Mouse (Mus musculus) embryonic facial prominence, embryonic 11.5 days (tissue): ENCODE measurements around the gene Ctla2b. TPM values are rescaled to one million over a fixed set of nuclear protein-coding genes. Genes with fewer than 3 reads are reported as not detected.

Source experiments
- ATAC-seq: fragments of 200-750 bp; cut with Nextera tagmentation; replicated peaks from 2 replicates; pipeline ENCODE4 v1.8.0; 2017; ENCODE audit warnings: low read depth; ENCODE audit not compliant: insufficient number of reproducible peaks, low FRiP score, low TSS enrichment
- DNase-seq: peaks from one replicate; pipeline ENCODE4 v3.0.0-alpha.2; 2015; ENCODE audit warnings: low spot score
- H3K27ac ChIP-seq: fragments of 300-500 bp; sonication (generic); replicated peaks from 2 replicates; pipeline ENCODE4 v1.5.1; 2014; ENCODE audit warnings: mild to moderate bottlenecking, low read depth, low read length, control low read depth
- H3K27me3 ChIP-seq: fragments of 300-500 bp; sonication (generic); 2 replicates; pipeline ENCODE4 v1.6.1; 2014; ENCODE audit warnings: mild to moderate bottlenecking, low read length, moderate library complexity, mixed read lengths; ENCODE audit not compliant: control insufficient read depth, insufficient read depth
- H3K36me3 ChIP-seq: fragments of 300-500 bp; sonication (generic); replicated peaks from 2 replicates; pipeline ENCODE4 v1.6.1; 2014; ENCODE audit warnings: low read depth, mild to moderate bottlenecking, low read length, moderate library complexity, mixed read lengths; ENCODE audit not compliant: control insufficient read depth, insufficient read depth
- H3K4me1 ChIP-seq: fragments of 300-500 bp; sonication (generic); 2 replicates; pipeline ENCODE4 v1.6.1; 2014; ENCODE audit warnings: low read length, mixed read lengths; ENCODE audit not compliant: control insufficient read depth, insufficient read depth
- H3K4me2 ChIP-seq: fragments of 300-500 bp; sonication (generic); 2 replicates; pipeline ENCODE4 v1.6.1; 2014; ENCODE audit warnings: low read depth, mild to moderate bottlenecking, control low read depth, low read length, moderate library complexity
- H3K4me3 ChIP-seq: fragments of 300-500 bp; sonication (generic); 2 replicates; pipeline ENCODE4 v1.5.1; 2014; ENCODE audit warnings: low read depth, low read length, control low read depth
- H3K9ac ChIP-seq: fragments of 300-500 bp; sonication (generic); replicated peaks from 2 replicates; pipeline ENCODE4 v1.6.1; 2014; ENCODE audit warnings: mild to moderate bottlenecking, control low read depth, low read length
- H3K9me3 ChIP-seq: fragments of 300-500 bp; sonication (generic); replicated peaks from 2 replicates; pipeline ENCODE4 v1.6.1; 2016; ENCODE audit warnings: mild to moderate bottlenecking, low read length, inconsistent platforms, mixed read lengths; ENCODE audit not compliant: control insufficient read depth
- WGBS: fragments of 180-500 bp; shearing (Covaris S2); extraction: QIAGEN DNeasy Blood & Tissue Kit; methylation state at CpG from one replicate; pipeline ENCODE4 v1.1.7; 2014; 5-methylcytosine and 5-hydroxymethylcytosine counted together
- polyA plus RNA-seq: library from polyadenylated mRNA; unstranded; fragments of >200 nt; fragmentation: Nextera tagmentation; extraction: Ambion mirVana; gene quantifications from 2 replicates; pipeline ENCODE4 v1.2.1, GENCODE M21; 2014

Gene Ctla2b
- polyA plus RNA-seq, 1 experiment from 2014 or later: 2.1 TPM

DNA sequence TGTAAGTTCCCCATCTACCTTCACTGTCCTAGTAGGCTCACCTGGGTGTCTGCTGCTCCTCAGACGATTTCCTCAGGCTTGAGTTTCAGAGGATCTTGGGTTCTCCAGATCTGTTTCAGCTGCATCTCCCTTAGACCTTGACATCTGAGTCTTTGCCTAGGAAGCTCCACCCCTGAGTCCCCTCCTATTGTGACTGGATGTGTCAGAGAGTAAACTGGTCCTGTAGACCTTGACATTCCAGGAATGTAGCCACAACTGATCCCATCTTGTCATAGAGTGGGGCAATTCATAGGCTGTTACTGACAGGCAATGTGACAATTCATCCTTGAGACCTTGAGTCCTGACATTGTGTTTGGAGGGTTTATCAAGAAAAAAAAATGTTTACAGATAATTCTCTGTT lies 33.0 kb downstream of the Ctla2b start, which contains the start of gene 4930486L24Rik:
Gene 4930486L24Rik, minus strand, starts transcription at position 195 of the 400 bp plus-strand sequence.
- ATAC-seq: no peak
- Histone ChIP-seq H3K36me3 (no peaks in the 10 kb centered on the region), H3K4me2 (no peak within 1 kb of the TSS), H3K9ac (no peak within 1 kb of the TSS), H3K9me3 (no peaks in the 10 kb centered on the region), H3K4me3 (no peak within 1 kb of the TSS), H3K27me3 (no peaks in the 10 kb centered on the region), H3K4me1 (no peaks in the 10 kb centered on the region), H3K27ac (no peak within 1 kb of the TSS)
- WGBS: 74% methylated on average over 1 of the region's 1 CpGs
- DNase-seq: no peak

DNA sequence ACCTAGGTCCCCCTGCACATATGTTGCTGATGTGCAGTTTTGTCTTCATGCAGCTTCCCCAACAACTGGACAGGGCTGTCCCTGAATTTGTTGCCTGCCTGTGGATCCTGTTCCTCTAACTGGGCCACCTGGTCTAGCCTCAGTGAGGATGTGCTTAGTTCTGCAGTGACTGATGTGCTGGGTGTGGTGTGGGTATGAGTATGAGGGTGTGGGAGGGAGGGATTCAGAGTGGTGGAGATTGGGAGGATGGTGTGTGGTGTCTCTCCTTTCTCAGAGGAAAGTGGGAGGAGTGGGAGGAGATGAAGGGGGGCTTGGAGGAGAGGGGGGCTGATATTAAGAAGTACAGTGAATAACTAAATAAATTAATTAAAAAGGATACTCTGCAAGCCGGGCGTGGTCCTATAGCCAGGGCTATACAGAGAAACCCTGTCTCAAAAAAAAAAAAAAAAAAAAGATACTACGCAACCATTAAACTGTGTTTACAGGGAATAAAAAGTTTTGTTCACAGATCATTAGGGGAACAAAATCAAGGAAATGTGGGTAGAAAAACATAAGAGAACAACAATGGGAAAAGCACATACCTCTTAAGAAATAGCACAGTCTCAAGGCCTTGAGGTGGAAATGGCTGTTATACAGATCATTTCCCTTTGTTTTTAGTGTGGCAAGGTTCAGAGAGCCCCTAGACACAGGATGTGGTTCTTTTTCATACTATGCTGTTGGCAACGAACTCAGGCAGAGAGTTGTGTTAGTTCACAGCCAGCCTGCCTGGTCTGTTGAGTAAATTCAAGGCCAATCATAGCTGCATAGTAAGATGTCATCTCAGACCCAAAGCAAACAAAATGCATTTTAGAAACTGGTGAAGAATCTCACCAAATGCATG lies 48.8 kb downstream of the Ctla2b start:
- Histone ChIP-seq H3K9me3 (no peaks in the 10 kb centered on the region), H3K27me3 (no peaks in the 10 kb centered on the region), H3K27ac (no peak overlapping the region), H3K4me2 (no peak overlapping the region), H3K9ac (no peak overlapping the region), H3K4me3 (no peak overlapping the region), H3K4me1 (no peaks in the 10 kb centered on the region), H3K36me3 (no peaks in the 10 kb centered on the region)
- 83% methylated on average over 4 of the region's 4 CpGs for WGBS
- DNase-seq (no peak), ATAC-seq (no peak)

Other genes with a start within 250 kb of the Ctla2b start
- gene BC051665, start 111.1 kb downstream of the Ctla2b start, polyA plus RNA-seq: not detected in 2 replicates
- gene Ctsll3, start 94.6 kb downstream of the Ctla2b start, polyA plus RNA-seq: not detected in 2 replicates
- gene 4930486L24Rik, start 33.0 kb downstream of the Ctla2b start, polyA plus RNA-seq: not detected in 2 replicates
- gene Gm49392, start 553 bp downstream of the Ctla2b start, polyA plus RNA-seq: 0.17 and 0.26 TPM in 2 replicates
- gene Tpbpb, start 7.4 kb upstream of the Ctla2b start, polyA plus RNA-seq: not detected in 2 replicates
- gene Gm49393, start 38.1 kb upstream of the Ctla2b start, polyA plus RNA-seq: not detected in 2 replicates
- 1.2 and 2.1 TPM in 2 replicates for gene Gm49391, start 39.1 kb upstream of the Ctla2b start, polyA plus RNA-seq
- gene Ctla2a, start 39.2 kb upstream of the Ctla2b start, polyA plus RNA-seq: 14.1 and 15.5 TPM in 2 replicates
- gene Tpbpa, start 44.5 kb upstream of the Ctla2b start, polyA plus RNA-seq: not detected in 2 replicates
- not detected in 2 replicates for gene Ctsj, start 108.5 kb upstream of the Ctla2b start, polyA plus RNA-seq
- not detected in 2 replicates for gene Ctsq, start 143.2 kb upstream of the Ctla2b start, polyA plus RNA-seq